Mouse (Mus musculus): ENCODE measurements around the gene Tmcc3. TPM values are rescaled to one million over a fixed set of nuclear protein-coding genes. Genes with fewer than 3 reads are reported as not detected.

The Tmcc3 gene
- total and polyA plus RNA-seq, 2 experiments from 2014 or later, result 4.1 to 10.0 TPM

- Histone ChIP-seq H3K4me3 (ENCODE audit: low read depth, low read length) (no peak overlapping the region), H3K4me1 (ENCODE audit: control insufficient read depth, insufficient read depth) (no peaks in the 10 kb centered on the region), H3K9me3 (replicated peaks; ENCODE audit: control insufficient read depth, low read length) (no peaks in the 10 kb centered on the region), H3K27ac (ENCODE audit: low read depth) (no peak overlapping the region), H3K4me2 (ENCODE audit: low read depth, low read length) (no peak overlapping the region), H3K9ac (replicated peaks; ENCODE audit: low read depth, low read length) (no peak overlapping the region), H3K27me3 (ENCODE audit: control insufficient read depth, insufficient read depth, low read length) (no peaks in the 10 kb centered on the region), H3K36me3 (replicated peaks; ENCODE audit: control insufficient read depth, insufficient read depth, low read length) (no peaks in the 10 kb centered on the region)
- ATAC-seq (ENCODE audit: insufficient read depth, low read depth) (peak; percentile 87), DNase-seq (ENCODE audit: low spot score) (peak; percentile 76)
- TF ChIP-seq CTCF (IDR thresholded peaks at IDR 0.05; ENCODE audit: low read depth) (no peak), EP300 (IDR thresholded peaks at IDR 0.05; ENCODE audit: low read depth) (no peak; the same call in 1 of the 2 replicates)
- WGBS, result 44% methylated on average over 5 of the region's 5 CpGs
Observed at GRCm38 (mm10) chr10:94432933-94433332, 121.2 kb downstream of the Tmcc3 start.

- WGBS, result 20% methylated on average over 7 of the region's 7 CpGs
- DNase-seq (ENCODE audit: low spot score), result no peak
- no peak overlapping the region for H3K9ac ChIP-seq (replicated peaks; ENCODE audit: low read depth, low read length)
Observed at GRCm38 (mm10) chr10:94433901-94434300, 122.2 kb downstream of the Tmcc3 start.

GRCm38 (mm10) chr10:94442725-94443124, 131.0 kb downstream of the Tmcc3 start:
- TF ChIP-seq CTCF (IDR thresholded peaks at IDR 0.05; ENCODE audit: low read depth), result no peak
- no peak for TF ChIP-seq EP300 (IDR thresholded peaks at IDR 0.05; ENCODE audit: low read depth)
- DNase-seq (ENCODE audit: low spot score) (no peak), ATAC-seq (ENCODE audit: insufficient read depth, low read depth) (no peak)
- Histone ChIP-seq H3K27me3 (ENCODE audit: control insufficient read depth, insufficient read depth, low read length) (no peaks in the 10 kb centered on the region), H3K9me3 (replicated peaks; ENCODE audit: control insufficient read depth, low read length) (no peaks in the 10 kb centered on the region), H3K9ac (replicated peaks; ENCODE audit: low read depth, low read length) (no peak overlapping the region), H3K4me3 (ENCODE audit: low read depth, low read length) (no peak overlapping the region), H3K27ac (ENCODE audit: low read depth) (no peak overlapping the region), H3K36me3 (replicated peaks; ENCODE audit: control insufficient read depth, insufficient read depth, low read length) (no peaks in the 10 kb centered on the region), H3K4me1 (ENCODE audit: control insufficient read depth, insufficient read depth) (0 out of 2 replicates have a peak, but pooled peaks cover 5% of the 10 kb centered on the region), H3K4me2 (ENCODE audit: low read depth, low read length) (no peak overlapping the region)
- 83% methylated on average over 7 of the region's 7 CpGs for WGBS

More at GRCm38 (mm10) chr10:94433901-94434300, 122.2 kb downstream of the Tmcc3 start:
- no peak for TF ChIP-seq CTCF (IDR thresholded peaks at IDR 0.05; ENCODE audit: low read depth)
- no peak for TF ChIP-seq EP300 (IDR thresholded peaks at IDR 0.05; ENCODE audit: low read depth)
- ATAC-seq (ENCODE audit: insufficient read depth, low read depth), result no peak
- Histone ChIP-seq H3K27ac (ENCODE audit: low read depth) (no peak overlapping the region), H3K4me2 (ENCODE audit: low read depth, low read length) (no peak overlapping the region), H3K4me1 (ENCODE audit: control insufficient read depth, insufficient read depth) (no peaks in the 10 kb centered on the region), H3K4me3 (ENCODE audit: low read depth, low read length) (no peak overlapping the region), H3K36me3 (replicated peaks; ENCODE audit: control insufficient read depth, insufficient read depth, low read length) (no peaks in the 10 kb centered on the region), H3K27me3 (ENCODE audit: control insufficient read depth, insufficient read depth, low read length) (no peaks in the 10 kb centered on the region), H3K9me3 (replicated peaks; ENCODE audit: control insufficient read depth, low read length) (no peaks in the 10 kb centered on the region)

- ATAC-seq (ENCODE audit: insufficient read depth, low read depth), result no peak
- 85% methylated on average over 4 of the region's 4 CpGs for WGBS
- Histone ChIP-seq H3K4me1 (ENCODE audit: control insufficient read depth, insufficient read depth) (0 out of 2 replicates have a peak, but pooled peaks cover 5% of the 10 kb centered on the region), H3K36me3 (replicated peaks; ENCODE audit: control insufficient read depth, insufficient read depth, low read length) (no peaks in the 10 kb centered on the region), H3K27ac (ENCODE audit: low read depth) (no peak overlapping the region), H3K4me3 (ENCODE audit: low read depth, low read length) (no peak overlapping the region), H3K4me2 (ENCODE audit: low read depth, low read length) (no peak overlapping the region), H3K9me3 (replicated peaks; ENCODE audit: control insufficient read depth, low read length) (no peaks in the 10 kb centered on the region), H3K9ac (replicated peaks; ENCODE audit: low read depth, low read length) (no peak overlapping the region), H3K27me3 (ENCODE audit: control insufficient read depth, insufficient read depth, low read length) (no peaks in the 10 kb centered on the region)
- no peak for TF ChIP-seq EP300 (IDR thresholded peaks at IDR 0.05; ENCODE audit: low read depth)
- DNase-seq (ENCODE audit: low spot score), result no peak
Observed at GRCm38 (mm10) chr10:94443453-94443852, 131.7 kb downstream of the Tmcc3 start.

- Histone ChIP-seq H3K4me2 (ENCODE audit: low read depth, low read length) (no peak overlapping the region), H3K4me3 (ENCODE audit: low read depth, low read length) (no peak overlapping the region), H3K9me3 (replicated peaks; ENCODE audit: control insufficient read depth, low read length) (no peaks in the 10 kb centered on the region), H3K9ac (replicated peaks; ENCODE audit: low read depth, low read length) (no peak overlapping the region), H3K36me3 (replicated peaks; ENCODE audit: control insufficient read depth, insufficient read depth, low read length) (no peaks in the 10 kb centered on the region), H3K27me3 (ENCODE audit: control insufficient read depth, insufficient read depth, low read length) (no peaks in the 10 kb centered on the region), H3K27ac (ENCODE audit: low read depth) (no peak overlapping the region), H3K4me1 (ENCODE audit: control insufficient read depth, insufficient read depth) (0 out of 2 replicates have a peak, but pooled peaks cover 6% of the 10 kb centered on the region)
- no peak for ATAC-seq (ENCODE audit: insufficient read depth, low read depth)
- TF ChIP-seq CTCF (IDR thresholded peaks at IDR 0.05; ENCODE audit: low read depth) (no peak), EP300 (IDR thresholded peaks at IDR 0.05; ENCODE audit: low read depth) (no peak)
- DNase-seq (ENCODE audit: low spot score), result no peak
- WGBS, result 59% methylated on average over 7 of the region's 7 CpGs
Observed at GRCm38 (mm10) chr10:94445192-94445591, 133.4 kb downstream of the Tmcc3 start.

- DNase-seq (ENCODE audit: low spot score) (no peak), ATAC-seq (ENCODE audit: insufficient read depth, low read depth) (no peak)
- Histone ChIP-seq H3K9ac (replicated peaks; ENCODE audit: low read depth, low read length) (no peak overlapping the region), H3K36me3 (replicated peaks; ENCODE audit: control insufficient read depth, insufficient read depth, low read length) (no peaks in the 10 kb centered on the region), H3K4me1 (ENCODE audit: control insufficient read depth, insufficient read depth) (0 out of 2 replicates have a peak, but pooled peaks cover 7% of the 10 kb centered on the region), H3K9me3 (replicated peaks; ENCODE audit: control insufficient read depth, low read length) (no peaks in the 10 kb centered on the region), H3K27ac (ENCODE audit: low read depth) (no peak overlapping the region), H3K27me3 (ENCODE audit: control insufficient read depth, insufficient read depth, low read length) (no peaks in the 10 kb centered on the region), H3K4me2 (ENCODE audit: low read depth, low read length) (no peak overlapping the region), H3K4me3 (ENCODE audit: low read depth, low read length) (no peak overlapping the region)
- WGBS, result 56% methylated on average over 7 of the region's 7 CpGs
- no peak for TF ChIP-seq EP300 (IDR thresholded peaks at IDR 0.05; ENCODE audit: low read depth)
- no peak for TF ChIP-seq CTCF (IDR thresholded peaks at IDR 0.05; ENCODE audit: low read depth)
Observed at GRCm38 (mm10) chr10:94446379-94447008, 134.7 kb downstream of the Tmcc3 start.

All from heart, postnatal 0 days (tissue).